Mouse (Mus musculus) granulocyte monocyte progenitor cell, adult 5-6 weeks (primary cell): ENCODE results near the gene Muc15. TPM values are rescaled to one million over a fixed set of nuclear protein-coding genes. Genes with fewer than 3 reads are reported as not detected.

Source experiments
- ATAC-seq: replicated peaks from 2 replicates; pipeline ENCODE4 v1.8.0; 2016; ENCODE audit warnings: mild to moderate bottlenecking, moderate TSS enrichment, inconsistent platforms; ENCODE audit not compliant: poor library complexity, severe bottlenecking
- total RNA-seq, 2 experiments: library from RNA; stranded (forward) in 1 of 2; stranded (reverse) in 1 of 2; fragments of 200-712, 200-1000 nt in 1 of 2; fragments of >200 nt in 1 of 2; fragmentation: Nextera tagmentation in 1 of 2; gene quantifications; 2 replicates each; pipeline ENCODE4 v1.2.3; 2014 to 2017

Muc15 gene
- total RNA-seq (2014; fragmentation: Nextera tagmentation) (not detected in 2 replicates), total RNA-seq (2017) (not detected in 2 replicates)

DNA sequence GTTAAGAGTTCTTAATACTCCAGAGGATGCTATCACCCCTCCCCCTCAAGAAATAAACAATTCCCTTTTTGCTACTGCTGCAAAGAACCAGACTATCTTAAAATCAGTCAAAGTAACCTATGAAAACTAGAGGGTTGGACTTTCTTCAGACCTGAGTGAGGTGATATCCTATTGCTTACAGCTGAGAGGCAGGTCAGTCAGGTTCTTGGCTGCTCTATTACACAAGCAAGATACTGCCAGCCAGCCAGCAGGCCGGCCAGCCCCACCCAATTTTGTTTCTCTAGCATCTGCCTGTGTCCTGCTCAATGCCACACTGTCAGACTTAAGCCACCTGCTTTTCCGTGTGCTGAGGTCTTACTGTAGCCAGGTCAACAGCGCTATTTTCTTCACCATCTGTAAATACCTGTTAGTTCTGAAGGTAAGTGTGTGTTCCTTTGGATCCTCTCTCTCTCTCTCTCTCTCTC is at the start of gene Muc15:
Muc15 (plus strand) TSS at position 51 of the 464 bp plus-strand sequence.
- ATAC-seq = no peak

DNA sequence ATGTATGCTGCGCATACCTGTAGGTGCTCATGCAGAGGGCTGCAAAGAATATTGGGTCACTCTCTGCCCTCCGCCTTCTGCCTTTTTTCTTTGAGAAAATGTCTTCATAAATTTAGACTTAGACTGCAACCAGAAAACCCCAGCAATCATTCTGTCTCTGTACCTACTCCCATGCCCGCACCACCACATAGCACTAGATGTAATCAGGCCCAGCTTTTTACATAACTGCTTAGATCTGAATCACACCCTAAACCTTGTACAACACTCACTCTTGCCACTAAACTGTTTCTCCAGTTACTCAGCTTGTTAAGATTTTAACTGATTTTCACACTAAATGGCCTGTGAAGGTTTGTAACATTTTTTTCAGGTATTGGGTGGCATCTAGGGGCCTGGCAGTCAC is 11.7 kb upstream of the Muc15 start:
- ATAC-seq = no peak

DNA sequence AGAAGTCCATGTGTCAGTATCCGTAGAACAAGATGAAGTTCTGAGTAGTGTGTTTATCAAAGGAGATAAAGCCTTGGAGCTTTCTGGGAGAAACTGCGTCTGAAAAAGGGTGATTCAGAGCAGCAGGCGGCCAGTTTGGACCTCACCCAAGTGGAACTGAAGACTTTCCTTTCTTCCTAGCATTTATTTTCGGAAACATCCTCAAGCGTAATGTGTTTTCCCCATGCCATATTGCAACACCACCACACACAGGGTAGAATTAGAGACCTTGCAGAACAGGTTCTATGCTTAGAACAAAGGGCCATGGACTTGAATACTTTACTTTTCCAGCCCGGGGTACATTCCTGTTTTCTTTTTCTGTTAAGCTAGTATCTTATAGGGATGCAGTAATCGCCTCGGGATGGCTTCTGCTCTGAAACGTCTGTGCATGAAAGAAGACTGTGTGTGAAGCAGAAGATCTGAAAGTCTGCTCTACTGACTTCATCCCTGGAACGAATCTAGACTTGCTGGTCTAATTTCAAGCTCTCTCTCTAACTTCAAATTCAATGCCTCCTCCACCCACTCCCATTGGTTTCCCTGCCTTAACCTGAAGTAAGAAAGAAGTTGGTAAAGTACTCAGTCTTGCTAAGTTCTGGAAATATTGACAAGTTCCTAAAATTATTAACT is 11.0 kb upstream of the Muc15 start:
- ATAC-seq = no peak

DNA sequence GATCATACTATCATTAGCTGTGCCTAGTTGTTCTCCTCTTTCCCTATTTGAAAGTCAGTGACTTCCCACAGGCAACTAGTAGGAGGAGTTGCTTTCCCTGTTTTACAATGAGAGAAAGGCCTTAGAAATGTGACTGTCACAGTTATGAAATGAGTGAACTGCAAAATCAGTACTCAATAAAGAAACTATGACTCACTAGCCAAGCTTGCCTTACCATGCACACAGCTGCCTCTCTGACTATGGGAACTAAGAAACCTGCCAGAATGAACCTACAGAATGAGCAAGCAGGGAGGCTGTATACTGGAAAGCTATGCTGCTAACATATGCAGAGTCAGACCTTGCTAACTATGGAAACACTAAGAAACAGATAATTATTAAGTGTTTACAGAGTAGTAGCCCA is 2.1 kb upstream of the Muc15 start:
- ATAC-seq = no peak

DNA sequence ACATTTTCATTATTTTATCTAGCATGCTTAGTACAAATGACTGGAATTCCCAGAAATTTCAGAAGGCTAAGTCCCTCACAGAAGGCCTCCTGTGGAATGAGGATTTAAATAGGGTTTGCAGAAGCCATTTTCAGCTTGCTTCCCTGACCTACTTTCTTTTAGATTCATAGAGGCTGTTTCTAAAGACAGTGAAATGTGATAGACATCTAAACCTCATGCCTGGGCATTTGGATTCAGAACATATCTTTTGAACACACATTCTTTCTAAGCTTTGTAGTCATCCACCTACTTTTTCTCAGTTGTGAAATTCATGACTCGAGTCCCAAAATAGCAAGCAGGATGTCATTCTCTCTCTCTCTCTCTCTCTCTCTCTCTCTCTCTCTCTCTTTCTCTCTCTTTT is 1.1 kb downstream of the Muc15 start:
- no peak for ATAC-seq

DNA sequence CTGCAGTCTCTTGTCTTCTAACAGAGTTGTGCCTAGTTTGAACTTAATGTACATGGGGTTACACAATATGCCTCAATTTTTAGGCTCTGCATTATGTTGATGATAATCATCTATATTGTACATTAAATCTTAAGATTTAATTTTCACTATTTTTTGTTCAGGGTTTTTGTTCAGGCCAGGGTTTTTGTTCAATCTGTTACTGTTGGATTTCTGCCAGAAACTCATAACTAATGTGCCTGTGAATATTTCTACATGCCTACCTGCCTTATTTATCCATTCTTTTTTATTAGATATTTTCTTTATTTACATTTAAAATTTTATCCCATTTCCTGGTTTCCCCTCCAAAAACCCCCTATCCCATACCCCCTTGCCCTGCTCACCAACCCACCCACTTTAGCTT is 5.0 kb downstream of the Muc15 start:
- no peak for ATAC-seq

DNA sequence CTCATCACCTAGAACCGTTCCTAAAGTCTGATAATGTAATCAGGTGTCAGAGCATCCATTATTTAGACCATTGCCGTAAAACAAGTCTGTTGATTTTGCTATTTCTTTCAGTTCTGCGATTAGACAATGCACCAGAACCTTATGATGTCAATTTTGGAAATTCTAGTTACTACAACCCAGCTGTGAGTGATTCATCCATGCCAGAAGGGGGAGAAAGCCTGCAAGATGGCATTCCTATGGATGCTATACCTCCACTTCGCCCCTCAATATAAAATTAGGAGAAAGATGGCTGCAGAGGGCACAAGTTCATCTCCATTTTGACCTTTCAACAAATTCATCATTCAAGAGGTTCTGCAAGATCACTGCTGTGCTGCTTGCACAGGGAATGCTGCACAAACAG is 16.1 kb downstream of the Muc15 start:
- ATAC-seq = no peak

DNA sequence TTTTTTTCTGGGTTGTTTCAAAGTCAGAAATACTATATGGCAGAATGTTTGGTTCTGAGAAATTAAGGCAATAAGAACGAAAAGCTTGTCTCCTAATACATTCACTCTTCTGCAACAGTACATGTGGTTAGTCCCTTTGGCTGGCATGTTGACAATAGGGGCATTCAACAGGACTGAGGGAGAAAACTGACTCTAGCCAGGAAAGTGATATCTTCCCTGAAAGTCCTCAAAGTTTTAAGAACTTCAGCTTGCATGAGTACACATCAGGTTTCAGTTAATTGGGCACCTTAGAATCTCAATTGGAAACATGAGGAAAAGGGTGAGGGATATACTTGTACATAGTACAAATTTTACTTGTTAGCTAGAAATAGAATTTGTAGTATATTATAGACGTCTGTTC is 16.8 kb downstream of the Muc15 start:
- ATAC-seq = no peak

DNA sequence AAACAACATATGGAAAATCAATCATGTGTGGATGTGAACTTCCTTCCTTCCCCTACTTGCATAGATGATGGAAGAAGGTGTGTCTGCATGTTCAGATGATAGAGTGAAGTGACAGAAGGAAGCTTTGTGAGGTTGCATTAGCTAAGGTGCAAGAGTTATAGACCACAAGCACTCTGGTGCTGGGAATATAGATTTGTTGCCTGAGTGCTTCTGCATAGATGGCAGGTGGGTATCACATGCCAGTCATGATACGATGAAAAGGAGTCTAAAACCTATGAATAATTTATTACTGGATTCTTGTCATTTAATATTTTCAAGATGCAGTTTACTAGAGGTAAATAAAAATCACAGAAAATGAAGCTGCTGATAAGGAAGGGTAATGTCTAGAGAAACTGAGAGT is 18.6 kb downstream of the Muc15 start:
- no peak for ATAC-seq

DNA sequence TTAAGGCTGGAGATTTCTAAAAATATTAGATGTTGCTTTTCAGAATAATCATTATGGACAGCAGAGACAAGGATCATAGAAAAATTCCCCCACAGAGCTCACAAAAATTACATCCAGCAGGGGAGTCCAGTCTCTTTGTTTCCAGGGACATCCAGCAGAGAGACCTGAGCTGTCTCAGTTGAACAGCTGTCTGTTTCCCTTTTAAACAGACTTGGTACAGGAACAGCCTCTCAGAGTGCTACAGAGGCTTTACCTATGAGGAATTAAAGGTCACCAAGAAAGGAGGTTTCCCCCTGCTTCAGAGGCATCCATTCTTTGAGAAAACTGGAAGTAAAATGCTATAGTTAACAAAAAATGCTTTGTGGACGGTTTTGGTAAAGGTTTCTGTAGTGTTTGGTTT is 19.4 kb downstream of the Muc15 start:
- ATAC-seq = no peak

DNA sequence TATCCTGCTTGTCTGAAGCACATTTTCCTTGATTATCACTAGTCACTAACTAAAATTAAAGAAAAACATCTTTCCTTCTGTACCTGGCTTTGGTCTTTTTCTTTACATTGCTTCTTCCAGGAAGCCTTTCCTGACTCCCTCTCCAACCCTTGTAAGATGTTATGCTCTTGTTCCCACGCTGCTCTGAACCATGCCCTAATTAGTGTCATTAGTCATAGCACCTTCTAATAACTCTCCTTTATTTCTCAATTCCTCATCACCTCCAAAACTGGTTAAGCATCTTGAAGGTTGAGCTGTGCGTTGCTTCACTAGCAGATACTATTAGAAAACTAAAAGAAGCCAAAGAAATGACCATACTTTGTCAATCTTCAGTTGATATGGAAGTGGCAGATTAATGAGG is 36.4 kb downstream of the Muc15 start:
- no peak for ATAC-seq

DNA sequence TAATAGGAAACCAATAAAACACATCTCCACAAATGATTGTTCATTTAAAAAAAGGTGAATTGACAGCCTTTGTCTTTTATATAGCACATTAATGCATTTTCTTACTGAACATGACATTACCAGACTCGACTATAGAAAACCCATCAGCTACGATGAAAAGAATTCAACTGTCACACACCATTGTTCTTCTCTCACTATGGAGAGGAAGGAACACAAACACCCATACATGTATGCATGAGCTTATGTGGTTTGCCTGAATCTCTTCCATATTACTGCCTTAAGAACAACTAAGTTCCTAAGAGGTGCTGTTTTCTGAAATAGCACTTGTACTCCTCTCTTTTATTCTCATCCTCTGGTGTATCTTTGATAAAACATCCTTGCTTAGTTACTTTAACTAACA is 38.3 kb downstream of the Muc15 start:
- no peak for ATAC-seq

DNA sequence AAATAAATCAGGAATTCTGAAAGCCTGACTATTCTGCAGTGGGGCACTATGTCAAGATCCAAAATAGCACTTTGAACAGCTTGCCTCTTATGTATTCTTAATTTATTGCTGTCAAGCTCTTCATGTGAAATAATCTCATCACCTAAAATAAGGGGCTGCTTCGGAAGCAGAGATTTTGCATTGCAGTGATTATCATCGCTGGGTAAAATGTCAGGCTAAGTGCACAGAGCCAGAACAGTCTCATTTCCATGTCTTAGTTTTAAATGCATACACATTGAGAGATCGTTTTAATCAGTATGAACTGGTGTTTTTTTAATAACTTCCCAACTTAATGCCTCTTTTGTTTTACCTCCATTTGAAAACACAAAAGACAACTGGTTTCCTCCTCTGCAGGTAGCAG is 66.3 kb downstream of the Muc15 start:
- no peak for ATAC-seq

Other genes starting within 250 kb of the Muc15 start
- not detected in 2 replicates for gene Slc5a12, start 124.0 kb upstream of the Muc15 start, total RNA-seq (2014; fragmentation: Nextera tagmentation)
- gene Slc5a12, start 124.0 kb upstream of the Muc15 start, total RNA-seq (2017) = not detected in 2 replicates
- not detected in 2 replicates for gene Ano3, start 229.6 kb downstream of the Muc15 start, total RNA-seq (2014; fragmentation: Nextera tagmentation)
- not detected in 2 replicates for gene Ano3, start 229.6 kb downstream of the Muc15 start, total RNA-seq (2017)